Mouse (Mus musculus): ENCODE results near the gene Mef2d. TPM values are rescaled to one million over a fixed set of nuclear protein-coding genes. Genes with fewer than 3 reads are reported as not detected.

Gene Mef2d
- total RNA-seq, 2 experiments from 2014 or later = 148 to 163 TPM

DNA sequence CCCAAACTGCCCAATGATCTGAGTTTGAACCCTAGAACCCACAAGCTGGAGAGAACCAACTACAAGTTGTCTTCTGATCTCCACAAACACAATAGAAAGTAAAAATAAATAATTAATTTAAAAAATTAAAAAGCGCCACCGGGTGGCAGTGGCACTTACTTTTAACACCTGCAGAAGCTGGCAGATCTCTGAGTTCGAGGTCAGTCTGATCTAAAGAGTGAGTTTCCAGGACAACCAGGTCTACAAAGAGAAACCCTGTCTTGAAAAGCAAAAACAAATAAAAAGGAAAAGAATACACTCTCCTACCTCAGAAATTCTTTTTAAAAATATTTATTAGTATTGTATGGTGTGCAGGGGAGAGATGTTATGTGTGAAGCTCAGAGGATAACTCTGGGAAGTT lies 4.4 kb upstream of the Mef2d start:
- DNase-seq = no peak

DNA sequence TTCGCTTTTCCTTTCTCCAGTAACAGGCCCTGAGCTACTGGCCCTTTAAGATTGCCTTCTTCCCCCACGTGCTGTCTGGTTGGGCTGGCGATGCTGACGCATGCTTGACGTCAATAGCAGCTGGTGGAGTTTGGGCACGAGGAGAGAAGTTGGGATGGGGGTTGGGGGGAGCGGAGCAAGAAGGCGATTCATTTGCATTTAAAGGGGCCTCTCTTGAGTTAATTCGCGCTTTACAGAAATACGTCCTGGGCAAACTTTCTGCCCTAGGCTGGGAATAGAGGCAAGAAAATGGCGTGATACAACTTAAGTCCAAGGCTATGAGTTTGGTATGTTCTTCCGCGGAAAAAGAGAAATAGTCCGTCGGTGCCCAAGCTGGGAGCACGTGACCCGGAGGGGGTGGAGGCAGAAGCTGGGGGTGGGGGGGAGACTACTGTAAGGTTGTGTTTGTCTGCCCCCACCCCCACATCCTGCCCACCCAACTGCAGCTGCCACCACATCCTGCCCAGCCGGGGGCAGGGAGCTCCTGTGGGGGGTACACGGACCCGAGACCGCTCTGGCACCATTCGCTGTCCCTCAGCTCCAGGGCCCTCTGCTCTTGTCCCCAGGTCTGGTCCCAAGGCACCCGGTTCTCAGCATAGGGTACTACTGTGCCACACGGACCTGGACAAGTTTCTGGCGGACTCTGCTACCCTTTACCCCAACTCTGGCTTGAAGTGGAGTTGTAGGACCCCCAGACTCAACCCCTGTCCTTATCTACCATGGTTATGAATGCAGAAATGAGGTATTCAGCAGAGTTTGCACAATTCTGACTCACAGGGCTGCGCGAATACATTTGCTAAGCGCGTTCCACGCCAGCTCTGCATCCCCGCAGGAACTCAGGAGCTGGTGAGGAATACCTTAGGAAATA lies 3.6 kb upstream of the Mef2d start:
- peak; percentile 85 for DNase-seq

DNA sequence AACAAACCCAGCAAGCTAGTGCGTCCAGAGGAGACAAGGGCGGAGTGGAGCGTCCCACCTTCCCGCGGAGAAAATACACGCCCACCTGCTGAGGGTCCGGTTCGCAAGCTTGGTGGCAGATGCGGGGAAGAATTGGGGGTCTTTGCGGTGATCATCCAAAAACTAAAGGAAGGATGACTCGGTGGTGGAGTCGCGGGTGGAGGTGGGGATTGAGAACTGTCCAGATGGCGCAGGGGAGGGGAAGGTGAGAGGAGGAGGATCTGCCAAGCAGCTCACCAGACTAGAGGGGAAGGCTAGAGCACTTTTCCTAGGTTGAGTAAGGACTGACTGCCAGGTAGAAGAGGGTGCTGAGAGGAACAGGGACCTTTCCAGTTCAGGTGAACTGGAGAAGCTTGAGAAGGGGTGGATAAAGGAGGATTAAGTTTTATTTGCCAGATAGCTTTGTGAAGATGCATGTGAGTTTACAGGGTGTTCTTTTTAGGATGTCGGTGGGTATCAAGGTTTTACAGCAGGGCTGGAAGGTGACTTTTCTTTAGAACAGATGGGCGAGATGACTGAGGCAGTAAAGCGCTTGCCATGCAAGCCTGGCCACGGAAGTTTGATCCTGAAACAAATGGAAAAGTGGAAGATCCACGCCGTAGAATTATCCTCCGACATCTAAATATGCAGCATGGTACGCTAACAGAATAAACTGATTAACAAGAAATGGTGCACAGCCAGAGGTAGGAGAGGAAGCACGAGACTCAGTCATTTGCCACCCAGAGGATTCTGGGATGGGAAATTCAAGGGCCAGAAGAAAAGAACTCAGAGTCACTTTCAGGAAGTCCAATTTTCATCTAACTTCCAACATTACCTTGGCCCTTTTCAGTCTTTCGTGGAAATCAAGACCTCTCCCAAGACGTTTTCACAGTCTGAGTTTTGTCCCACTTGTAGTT lies 2.7 kb upstream of the Mef2d start:
- no peak for DNase-seq

DNA sequence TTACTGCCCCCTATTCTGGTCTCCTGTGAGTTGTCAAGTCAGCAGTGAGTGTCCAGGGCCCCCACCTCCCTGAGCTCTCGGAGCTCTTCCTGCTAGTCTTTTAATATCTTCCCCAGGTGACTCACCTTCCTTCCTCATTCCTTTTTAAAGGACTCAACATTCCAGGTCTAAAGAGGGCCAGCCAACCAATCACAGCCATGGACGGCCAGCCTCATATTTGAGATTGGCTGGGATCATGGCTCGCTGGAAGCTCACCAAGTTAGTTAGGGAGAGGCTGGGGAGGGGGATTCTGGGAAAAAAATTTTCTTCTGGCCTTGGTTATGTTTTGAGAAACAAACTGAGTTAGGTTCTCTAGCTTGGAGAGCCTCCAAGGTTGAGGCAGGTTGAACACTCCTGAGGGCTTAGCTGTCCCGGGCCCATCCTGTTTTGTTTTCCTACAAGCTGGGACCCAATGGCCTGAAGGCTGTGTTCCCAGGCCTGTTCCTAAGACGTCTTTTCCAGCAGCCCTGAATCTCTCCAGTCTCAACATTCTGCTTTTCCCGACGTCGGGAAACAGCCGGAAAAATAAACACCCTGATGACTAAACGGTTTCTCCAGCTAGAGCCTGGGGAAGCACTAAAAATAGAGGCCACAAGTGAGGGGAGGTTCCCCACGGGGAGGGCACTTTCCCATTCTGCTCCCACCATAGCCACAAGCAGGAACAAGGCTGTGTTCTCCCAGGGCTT lies 1.8 kb upstream of the Mef2d start:
- no peak for DNase-seq

DNA sequence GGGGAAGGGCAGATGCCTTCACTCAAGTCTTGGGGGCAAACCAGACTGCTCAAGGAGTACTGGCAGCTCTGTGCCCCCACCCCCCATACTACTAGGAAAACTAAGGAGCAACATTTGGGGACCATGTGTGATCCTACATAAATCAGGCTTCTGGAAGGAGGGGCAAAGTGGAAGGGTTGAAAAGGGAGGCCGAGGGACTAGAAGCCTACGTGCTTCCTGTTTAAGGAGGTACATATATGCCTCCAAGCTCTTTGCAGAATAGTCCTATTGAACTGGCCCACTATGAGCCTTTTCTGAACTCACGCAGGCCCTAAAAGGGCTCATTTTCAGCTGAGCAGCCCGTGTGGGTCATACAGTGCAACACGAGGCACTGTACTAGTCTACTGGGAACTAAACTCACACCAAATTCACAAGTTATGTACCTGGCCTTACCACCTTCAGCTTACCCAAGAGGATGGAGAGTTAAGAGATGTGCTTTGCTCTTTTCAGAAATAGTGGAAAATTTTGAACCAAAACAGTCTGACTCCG lies 1.2 kb upstream of the Mef2d start:
- DNase-seq = no peak

DNA sequence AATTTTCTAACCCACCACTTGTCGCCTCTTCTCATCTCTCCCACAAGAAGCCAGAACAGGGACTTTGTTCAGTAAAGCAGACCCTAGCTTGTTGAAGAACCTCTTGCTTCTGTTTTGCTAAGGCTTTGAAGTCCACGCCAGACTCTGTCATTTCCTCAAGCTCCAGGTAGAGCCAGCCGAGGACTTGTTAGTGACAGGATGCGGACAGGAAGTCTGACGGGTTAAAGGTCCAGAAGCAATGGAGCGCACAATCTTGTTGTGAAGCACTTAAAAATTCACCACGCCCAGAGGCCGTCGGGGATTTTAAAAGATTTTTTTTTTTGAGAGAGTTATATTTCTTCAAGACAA lies 759 bp upstream of the Mef2d start:
- no peak for DNase-seq

DNA sequence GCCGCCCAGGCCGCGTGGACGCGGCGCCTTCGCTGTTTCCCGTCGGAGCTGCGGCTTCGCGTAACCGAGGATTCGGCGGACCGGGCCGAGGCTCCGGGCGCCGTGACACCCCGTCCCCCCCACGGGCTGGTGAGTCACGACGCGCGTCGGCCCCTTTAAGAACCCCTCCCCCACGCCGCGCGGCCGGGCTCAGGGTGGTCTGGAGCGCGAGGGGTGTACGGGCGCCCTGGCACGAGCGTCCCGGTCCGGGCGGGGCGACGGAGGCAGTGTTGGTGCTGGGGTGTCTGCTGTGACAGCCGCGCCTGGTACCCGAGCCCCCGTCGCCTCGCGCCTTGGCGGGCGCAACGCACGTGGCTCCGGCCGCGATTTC lies 359 bp downstream of the Mef2d start:
- peak; percentile 70 for DNase-seq

DNA sequence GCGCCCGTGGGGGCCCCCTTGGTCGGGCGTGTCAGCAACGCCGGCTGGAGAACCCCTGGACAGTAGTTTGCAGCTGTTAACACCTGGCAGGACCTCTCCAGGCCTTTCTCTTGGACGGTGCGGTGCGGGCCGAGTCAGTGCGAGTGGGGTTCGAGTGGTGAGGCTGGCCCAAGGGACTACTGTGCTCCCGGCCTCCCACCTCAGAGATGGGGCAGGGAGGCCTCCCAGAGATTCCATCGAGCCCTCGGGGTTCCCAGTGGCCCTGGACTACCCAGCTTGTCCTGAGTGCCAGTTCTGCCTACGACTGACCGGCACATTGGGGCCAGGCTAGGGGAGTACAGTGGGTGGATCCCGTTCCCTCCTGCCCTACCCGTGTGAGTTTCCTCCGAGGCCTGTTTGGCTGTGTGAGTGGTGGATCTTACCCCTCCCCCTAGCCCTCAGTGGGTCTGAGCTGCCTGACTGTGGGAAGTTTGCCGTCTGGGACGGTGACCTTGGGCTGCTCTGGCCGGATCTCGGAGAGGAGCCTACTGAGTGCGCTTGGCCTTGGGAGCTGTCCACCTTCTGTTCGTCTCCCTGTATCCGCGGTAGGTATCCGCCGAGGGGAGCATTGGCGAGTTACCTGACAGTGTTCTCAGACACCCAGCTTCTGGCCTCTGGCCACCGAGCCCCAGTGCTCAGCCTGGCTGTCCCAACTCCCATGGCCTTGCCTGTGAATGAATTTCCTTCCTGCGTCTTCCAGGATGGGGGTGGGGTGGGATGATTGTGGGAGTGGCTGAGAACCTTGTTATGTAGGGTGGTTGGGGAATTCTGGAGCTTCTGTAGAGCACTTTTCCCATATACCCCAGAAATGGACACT lies 972 bp downstream of the Mef2d start:
- peak; percentile 68 for DNase-seq

DNA sequence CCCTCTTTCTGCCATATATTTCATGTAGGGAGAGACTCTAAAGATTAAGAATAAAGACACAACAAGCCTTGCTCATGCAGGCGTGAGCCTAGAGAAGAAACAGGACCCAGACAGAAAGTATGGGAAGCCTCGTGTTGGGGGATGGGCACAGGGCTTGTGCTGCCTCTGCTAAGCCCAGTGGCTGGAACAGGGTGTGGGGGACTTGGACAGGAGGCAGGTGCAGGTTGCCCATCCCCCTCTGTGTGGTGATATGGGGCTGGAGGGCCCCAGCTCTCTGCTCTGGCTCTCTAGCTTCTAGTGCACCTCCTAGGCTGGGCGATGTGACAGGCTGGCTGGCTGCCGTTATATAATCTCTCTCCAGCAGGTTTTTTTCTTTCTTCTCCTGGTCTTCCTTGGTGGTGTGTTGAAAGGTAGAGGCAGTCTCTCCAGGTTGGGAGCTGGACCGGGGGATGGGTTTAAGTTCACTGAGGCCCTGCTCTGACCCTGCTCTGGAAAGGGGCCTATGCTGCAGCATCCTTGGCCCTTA lies 1.9 kb downstream of the Mef2d start:
- peak; percentile 49 for DNase-seq

DNA sequence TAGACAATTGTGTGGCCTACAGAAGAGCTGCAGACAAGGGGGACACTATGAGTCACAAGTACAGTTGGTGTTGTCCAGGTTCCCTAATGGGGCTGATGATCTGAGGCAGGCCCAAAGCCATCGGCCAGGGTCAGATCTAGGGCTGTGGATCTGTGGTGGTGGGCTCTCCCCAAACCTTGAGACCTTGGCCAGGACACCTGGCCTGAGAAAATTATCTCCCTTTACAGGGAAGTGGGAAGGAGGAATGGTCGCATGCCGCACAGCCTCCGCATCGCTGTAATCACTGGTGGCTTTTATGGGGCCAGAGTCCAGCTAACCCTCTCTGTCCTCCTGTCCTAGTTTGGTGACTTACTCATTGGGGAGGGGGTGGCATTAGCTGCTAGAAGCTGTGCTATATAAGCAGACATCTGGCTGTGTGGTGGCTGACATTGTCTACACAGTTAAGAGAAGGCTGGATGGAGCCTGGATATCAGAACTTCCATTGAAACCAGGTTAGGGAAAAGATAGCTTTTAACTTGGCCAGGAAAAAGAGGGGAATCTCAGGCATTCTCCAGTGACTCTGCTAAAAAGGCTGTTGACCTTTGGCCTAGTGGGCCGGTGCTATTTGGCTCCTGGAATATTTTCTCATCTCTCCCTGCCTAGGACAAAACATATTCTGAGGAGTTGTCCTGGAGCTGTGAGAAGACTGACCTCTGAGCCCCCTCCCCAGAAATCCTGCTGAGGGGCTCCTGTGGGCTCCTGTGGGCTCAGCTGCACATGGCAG lies 2.7 kb downstream of the Mef2d start:
- no peak for DNase-seq

DNA sequence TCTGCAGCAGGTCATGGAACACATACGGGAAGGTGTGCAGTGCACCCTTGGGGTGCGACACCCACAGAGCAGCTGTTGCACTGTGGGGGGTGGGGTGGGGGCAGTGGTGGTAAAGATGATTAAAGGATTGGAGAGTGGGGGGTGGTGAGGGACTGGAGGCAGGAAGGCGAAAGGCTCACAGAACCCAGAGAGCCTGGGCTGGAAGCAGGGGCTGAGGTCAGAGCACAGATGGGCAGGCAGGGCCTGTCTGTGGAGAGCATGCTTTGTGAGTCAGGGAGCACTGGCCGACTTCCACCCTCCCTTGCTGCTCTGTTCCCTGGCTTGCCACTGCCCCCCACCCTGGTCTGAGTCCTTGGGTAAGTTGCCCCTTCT lies 3.2 kb downstream of the Mef2d start:
- DNase-seq = peak; percentile 47

DNA sequence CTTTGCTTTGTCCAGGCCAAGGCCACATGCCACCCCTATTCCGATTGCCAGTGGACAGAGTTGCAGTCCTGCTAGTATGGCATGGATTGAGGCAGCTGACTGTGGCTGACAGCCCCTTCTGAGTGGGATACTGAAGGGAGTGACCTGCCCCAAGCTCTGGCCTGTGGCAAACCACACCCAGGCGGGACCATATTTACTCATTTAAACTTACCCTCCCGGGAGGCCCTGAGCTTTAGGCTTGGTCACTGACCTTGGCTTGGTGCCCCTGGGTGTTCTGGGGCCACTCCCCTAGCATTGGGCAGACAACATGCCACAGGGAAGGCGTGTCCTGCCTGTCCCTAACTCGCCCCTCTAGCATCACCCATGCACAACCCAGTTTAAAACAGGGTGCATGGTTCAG lies 3.8 kb downstream of the Mef2d start:
- no peak for DNase-seq

DNA sequence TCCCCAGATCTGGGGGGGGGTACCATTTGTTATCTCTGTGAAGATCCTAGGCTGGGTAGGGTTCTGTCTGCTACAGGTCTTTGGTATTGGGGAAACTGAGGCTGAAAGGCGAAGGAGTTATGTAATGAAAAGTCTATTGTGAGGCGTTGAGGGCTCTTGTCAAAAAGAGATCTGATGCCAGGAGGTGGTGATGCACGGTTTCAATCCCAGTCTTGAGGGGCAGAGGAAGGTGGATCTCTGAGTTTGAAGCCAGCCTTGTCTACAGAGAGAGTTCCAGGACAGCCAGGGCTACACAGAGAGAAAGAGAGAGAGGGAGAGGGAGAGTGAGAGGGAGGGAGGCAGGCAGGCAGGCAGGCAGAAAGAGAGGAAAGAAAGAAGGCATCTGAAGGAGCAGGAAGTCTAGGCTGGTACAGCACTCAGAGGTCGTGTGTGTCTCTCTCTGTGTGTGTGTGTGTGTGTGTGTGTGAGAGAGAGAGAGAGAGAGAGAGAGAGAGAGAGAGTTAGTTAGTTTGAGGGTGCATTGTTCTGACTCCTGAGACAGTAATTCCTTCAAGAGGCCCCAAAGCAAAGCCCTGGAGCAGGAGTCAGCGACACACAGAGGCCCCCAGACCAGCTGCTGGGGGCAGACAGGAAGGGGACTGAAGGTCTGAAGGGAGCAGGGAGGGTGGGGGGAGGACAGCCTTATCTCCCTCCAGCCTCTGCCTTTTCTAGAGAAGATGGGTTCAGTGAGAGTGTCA lies 4.4 kb downstream of the Mef2d start:
- no peak for DNase-seq

DNA sequence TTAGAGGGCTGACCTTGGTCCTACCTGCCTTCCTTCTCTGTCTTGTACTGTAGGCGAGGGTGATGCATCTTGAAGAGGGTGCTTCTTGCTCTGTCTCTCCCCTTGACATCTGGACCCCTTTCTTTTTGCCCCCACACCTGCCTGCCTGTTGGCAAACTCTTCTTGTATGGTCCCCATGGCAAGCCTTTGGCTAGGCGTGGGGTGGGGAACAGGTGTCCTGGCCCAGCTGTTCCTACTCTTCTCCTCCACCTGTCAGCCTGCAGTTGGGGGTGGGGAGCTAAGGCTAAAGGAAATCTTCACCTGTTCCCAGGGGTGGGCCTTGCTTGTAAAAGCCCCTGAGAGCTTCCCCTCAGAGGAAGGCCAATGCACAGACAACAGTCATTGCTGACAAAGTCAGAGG lies 5.3 kb downstream of the Mef2d start:
- no peak for DNase-seq

DNA sequence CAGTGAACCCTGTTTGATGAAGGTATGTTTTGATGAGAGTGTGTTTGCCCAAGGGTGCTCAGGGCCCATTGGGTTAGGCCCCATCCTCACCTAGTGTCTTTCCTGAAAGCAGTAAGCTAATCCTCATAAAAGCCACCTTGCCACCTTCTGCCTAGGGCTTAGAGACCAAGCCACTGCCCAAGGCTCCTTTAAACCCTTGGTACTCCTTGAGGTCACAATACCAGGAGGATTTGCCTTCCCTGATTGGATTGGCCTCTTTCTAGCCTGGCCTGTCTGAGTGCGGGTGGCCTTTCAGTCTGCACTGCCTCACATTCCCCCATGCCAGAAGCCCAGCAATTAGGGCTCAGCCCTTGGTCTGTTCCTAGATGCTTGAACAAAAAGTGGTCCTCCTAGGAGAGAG lies 5.7 kb downstream of the Mef2d start:
- no peak for DNase-seq

DNA sequence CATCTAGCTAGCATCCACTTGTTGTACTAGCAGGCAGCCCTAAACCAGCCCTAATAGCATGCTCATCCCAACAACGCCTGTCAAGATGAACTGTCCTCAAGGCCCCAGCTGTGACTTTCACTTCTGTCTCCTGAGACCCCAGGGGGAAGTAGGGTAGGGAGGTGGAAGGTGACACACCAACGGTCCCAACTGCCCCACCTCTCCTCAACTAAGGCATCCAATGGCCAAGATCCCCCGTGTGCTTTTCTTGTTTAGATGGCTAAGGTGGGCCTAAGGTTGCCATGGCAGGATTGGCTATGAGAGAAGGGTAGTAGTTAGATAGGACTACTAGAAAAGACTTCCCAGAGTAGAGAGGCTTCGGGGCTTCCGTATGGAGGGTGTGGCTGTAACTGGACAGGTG lies 6.2 kb downstream of the Mef2d start:
- DNase-seq = no peak

DNA sequence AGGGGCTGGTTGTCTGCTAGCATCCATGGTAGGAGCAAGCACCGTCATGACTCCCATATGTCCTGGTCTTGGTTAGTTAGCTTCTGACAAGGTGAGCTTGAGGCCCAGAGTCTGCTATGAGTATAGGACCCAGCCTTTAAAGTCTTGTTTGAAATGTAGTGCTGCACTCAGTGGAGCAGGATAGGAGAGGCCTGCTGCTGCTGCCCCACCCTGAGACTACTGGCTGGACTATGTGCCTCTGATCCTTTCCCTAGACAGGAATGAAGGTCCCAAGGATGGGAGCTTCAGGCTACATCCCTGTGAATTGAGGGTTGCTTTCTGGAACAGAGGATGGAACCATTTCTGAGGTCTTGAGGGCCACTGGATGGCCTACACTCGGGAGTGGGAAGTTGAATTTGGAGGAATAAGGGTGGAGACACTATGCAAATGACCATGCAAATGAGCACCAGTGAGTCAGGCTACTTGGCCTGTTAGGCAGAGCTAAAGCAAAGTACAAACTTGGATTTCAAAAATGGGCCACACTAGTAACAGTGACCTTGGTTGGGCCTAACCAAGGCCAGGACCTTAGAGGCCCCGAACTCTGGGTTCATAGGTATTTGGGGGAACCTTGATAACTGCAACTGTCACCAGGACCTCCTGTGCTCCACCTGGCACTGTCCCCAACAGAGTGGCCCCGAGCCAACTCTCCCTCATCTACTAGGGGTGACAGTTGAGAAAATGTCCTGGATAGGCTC lies 6.8 kb downstream of the Mef2d start:
- DNase-seq = peak; percentile 59

DNA sequence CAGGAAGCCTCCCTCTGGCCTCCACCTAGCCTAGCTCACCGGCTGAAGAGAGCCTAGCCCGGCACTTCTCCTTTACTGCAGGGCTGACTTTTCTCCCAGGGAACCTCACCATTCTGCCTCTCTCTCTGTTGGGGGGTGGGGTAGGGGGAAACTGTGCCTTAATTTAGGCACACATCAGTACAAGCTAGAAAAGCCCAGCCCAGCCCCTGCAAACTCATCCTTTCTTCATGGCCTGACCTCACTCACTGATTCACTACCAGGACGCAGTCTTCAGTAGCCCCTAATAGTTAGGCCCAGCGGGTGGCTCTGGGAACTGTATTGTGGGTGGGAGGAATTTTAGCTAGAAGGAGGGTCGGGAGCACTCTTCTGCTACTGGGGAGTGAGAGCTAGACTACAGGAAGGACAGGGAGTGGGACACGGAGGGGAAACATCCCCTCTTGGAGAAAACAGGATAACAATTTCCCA lies 7.4 kb downstream of the Mef2d start:
- DNase-seq = no peak

All from gastrocnemius, postnatal 10 days (tissue).